Mouse (Mus musculus): ENCODE results near the gene Gan.

- TF ChIP-seq CTCF (IDR thresholded peaks at IDR 0.05; ENCODE audit: low read depth, low read length) (no peak), GATA2 (IDR thresholded peaks at IDR 0.05; ENCODE audit: borderline replicate concordance, low read depth, low read length) (no peak), GATA1 (IDR thresholded peaks at IDR 0.05; ENCODE audit: borderline replicate concordance, low read length) (no peak)
Measured at GRCm38 (mm10) chr8:117165542-117165941, 7.6 kb downstream of the Gan start.

All from G1E (cell line).